Mouse (Mus musculus) heart, embryonic 11.5 days (tissue): ENCODE data around the gene Phyhipl. TPM values are rescaled to one million over a fixed set of nuclear protein-coding genes. Genes with fewer than 3 reads are reported as not detected.

Experiments used
- ATAC-seq: fragments of 200-750 bp; cut with Nextera tagmentation; replicated peaks from 2 replicates; pipeline ENCODE4 v1.8.0; 2017; ENCODE audit warnings: moderate library complexity; ENCODE audit not compliant: insufficient number of reproducible peaks, low FRiP score, low TSS enrichment
- H3K27ac ChIP-seq: fragments of 300-500 bp; sonication (generic); 2 replicates; pipeline ENCODE4 v1.5.1; 2014; ENCODE audit warnings: mild to moderate bottlenecking, low read depth, low read length
- H3K27me3 ChIP-seq: fragments of 300-500 bp; sonication (generic); 2 replicates; pipeline ENCODE4 v1.6.1; 2014; ENCODE audit warnings: mild to moderate bottlenecking, low read length, mixed read lengths; ENCODE audit not compliant: control insufficient read depth, insufficient read depth
- H3K36me3 ChIP-seq: fragments of 300-500 bp; sonication (generic); 2 replicates; pipeline ENCODE4 v1.6.1; 2014; ENCODE audit warnings: mild to moderate bottlenecking, low read length, moderate library complexity, mixed read lengths; ENCODE audit not compliant: control insufficient read depth, insufficient read depth
- H3K4me1 ChIP-seq: fragments of 300-500 bp; sonication (generic); 2 replicates; pipeline ENCODE4 v1.6.1; 2014; ENCODE audit warnings: low read length; ENCODE audit not compliant: control insufficient read depth, insufficient read depth
- H3K4me2 ChIP-seq: fragments of 300-500 bp; sonication (generic); 2 replicates; pipeline ENCODE4 v1.6.1; 2014; ENCODE audit warnings: mild to moderate bottlenecking, moderate library complexity
- H3K4me3 ChIP-seq: fragments of 300-500 bp; sonication (generic); 2 replicates; pipeline ENCODE4 v1.5.1; 2014; ENCODE audit warnings: low read depth, low read length
- H3K9ac ChIP-seq: fragments of 300-500 bp; sonication (generic); 2 replicates; pipeline ENCODE4 v1.6.1; 2014; ENCODE audit warnings: mild to moderate bottlenecking, low read depth, low read length, moderate library complexity
- H3K9me3 ChIP-seq: fragments of 300-500 bp; sonication (generic); replicated peaks from 2 replicates; pipeline ENCODE4 v1.6.1; 2016; ENCODE audit warnings: low read length; ENCODE audit not compliant: control insufficient read depth
- WGBS: fragments of 180-500 bp; shearing (Covaris S2); extraction: QIAGEN DNeasy Blood & Tissue Kit; methylation state at CpG from one replicate; pipeline ENCODE4 v1.1.7; 2014; ENCODE audit not compliant: insufficient replicate concordance; 5-methylcytosine and 5-hydroxymethylcytosine counted together
- polyA plus RNA-seq: library from polyadenylated mRNA; unstranded; fragments of >200 nt; fragmentation: Nextera tagmentation; extraction: Ambion mirVana; gene quantifications from 2 replicates; pipeline ENCODE4 v1.2.1, GENCODE M21; 2014

Phyhipl gene
- polyA plus RNA-seq, 1 experiment from 2014 or later, result 2.6 TPM

DNA sequence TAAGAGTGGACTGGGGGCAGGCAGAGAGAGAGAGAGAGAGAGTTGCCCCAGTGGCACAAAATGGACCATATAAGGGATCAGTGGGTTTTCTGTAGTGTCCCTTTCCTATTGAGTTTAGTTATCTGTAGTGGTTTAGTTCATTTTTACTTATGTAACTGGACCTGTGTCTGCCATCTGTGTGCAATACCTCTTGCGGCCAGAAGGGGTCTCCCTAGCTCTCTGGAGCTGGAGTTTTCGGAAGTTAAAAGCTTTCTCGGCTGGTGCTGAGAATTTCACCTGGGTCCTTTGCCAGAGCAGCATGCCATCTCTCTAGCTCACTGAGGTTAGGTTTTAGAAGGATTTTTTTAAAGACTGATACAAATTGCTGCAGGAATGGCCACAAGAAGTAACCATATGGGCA lies 147.9 kb downstream of the Phyhipl start:
- WGBS, result 81% methylated on average over 3 of the region's 3 CpGs
- H3K36me3 ChIP-seq, result 0 out of 2 replicates have a peak, but pooled peaks cover 3% of the 10 kb centered on the region
- no peaks in the 10 kb centered on the region for H3K27me3 ChIP-seq
- no peak overlapping the region for H3K9ac ChIP-seq
- no peaks in the 10 kb centered on the region; the same call in 1 of the 2 replicates for H3K9me3 ChIP-seq
- H3K4me1 ChIP-seq, result no peaks in the 10 kb centered on the region
- H3K4me2 ChIP-seq, result no peak overlapping the region
- H3K27ac ChIP-seq, result no peak overlapping the region
- no peak for ATAC-seq
- H3K4me3 ChIP-seq, result no peak overlapping the region

Other genes starting within 250 kb of the Phyhipl start
- gene Fam13c, start 215.5 kb downstream of the Phyhipl start, polyA plus RNA-seq, result 8.2 TPM in 2 replicates